Mouse (Mus musculus) forebrain, embryonic 11.5 days (tissue): ENCODE results near the gene Myb. TPM values are rescaled to one million over a fixed set of nuclear protein-coding genes. Genes with fewer than 3 reads are reported as not detected.
A peak's percentile ranks its signal among the peaks of the same experiment; 100 is the strongest.

Experiments used
- ATAC-seq: fragments of 200-750 bp; cut with Nextera tagmentation; replicated peaks from 2 replicates; pipeline ENCODE4 v1.8.0; 2017; ENCODE audit warnings: moderate TSS enrichment; ENCODE audit not compliant: low FRiP score
- DNase-seq: peaks from one replicate; pipeline ENCODE4 v3.0.0-alpha.2; 2017; ENCODE audit warnings: low spot score
- H3K27ac ChIP-seq: fragments of 300-500 bp; sonication (generic); 2 replicates; pipeline ENCODE4 v1.5.1; 2014; ENCODE audit warnings: low read depth, low read length
- H3K27me3 ChIP-seq: fragments of 300-500 bp; sonication (generic); 2 replicates; pipeline ENCODE4 v1.6.1; 2014; ENCODE audit warnings: mild to moderate bottlenecking, low read length, mixed read lengths; ENCODE audit not compliant: control insufficient read depth, insufficient read depth
- H3K36me3 ChIP-seq: fragments of 300-500 bp; sonication (generic); 2 replicates; pipeline ENCODE4 v1.6.1; 2014; ENCODE audit warnings: mild to moderate bottlenecking, low read length, moderate library complexity, mixed read lengths; ENCODE audit not compliant: control insufficient read depth, insufficient read depth
- H3K4me1 ChIP-seq: fragments of 300-500 bp; sonication (generic); replicated peaks from 2 replicates; pipeline ENCODE4 v1.6.1; 2014; ENCODE audit warnings: low read length, mixed read lengths; ENCODE audit not compliant: control insufficient read depth, insufficient read depth
- H3K4me2 ChIP-seq: fragments of 300-500 bp; sonication (generic); 2 replicates; pipeline ENCODE4 v1.6.1; 2014; ENCODE audit warnings: low read depth, mild to moderate bottlenecking, low read length, moderate library complexity, mixed read lengths; ENCODE audit not compliant: severe bottlenecking
- H3K4me3 ChIP-seq: fragments of 300-500 bp; sonication (generic); 2 replicates; pipeline ENCODE4 v1.5.1; 2014; ENCODE audit warnings: low read depth, low read length
- H3K9ac ChIP-seq: fragments of 300-500 bp; sonication (generic); 2 replicates; pipeline ENCODE4 v1.6.1; 2014; ENCODE audit warnings: low read length
- H3K9me3 ChIP-seq: fragments of 300-500 bp; sonication (generic); 2 replicates; pipeline ENCODE4 v1.6.1; 2016; ENCODE audit warnings: low read length, mixed read lengths; ENCODE audit not compliant: control insufficient read depth
- whole genome bisulfite sequencing: fragments of 180-500 bp; shearing (Covaris S2); extraction: QIAGEN DNeasy Blood & Tissue Kit; methylation state at CpG from one replicate; pipeline ENCODE4 v1.1.7; 2014; 5-methylcytosine and 5-hydroxymethylcytosine counted together
- polyA plus RNA-seq: library from polyadenylated mRNA; unstranded; fragments of >200 nt; fragmentation: Nextera tagmentation; extraction: Ambion mirVana; gene quantifications from 2 replicates; pipeline ENCODE4 v1.2.1, GENCODE M21; 2014

Myb gene
- polyA plus RNA-seq = 8.9 and 9.7 TPM in 2 replicates

- Histone ChIP-seq H3K4me2 (peak within 1 kb of the TSS; percentile 100), H3K9ac (peak within 1 kb of the TSS; percentile 90), H3K4me3 (peak within 1 kb of the TSS; percentile 66), H3K4me1 (peaks cover 7% of the 10 kb centered on the region), H3K27ac (peak within 1 kb of the TSS; percentile 41; the same call in 1 of the 2 replicates), H3K9me3 (no peaks in the 10 kb centered on the region), H3K36me3 (no peaks in the 10 kb centered on the region), H3K27me3 (peaks cover 35% of the 10 kb centered on the region)
- under 1% methylated on average over 83 of the region's 86 CpGs for WGBS
- DNase-seq (peak; percentile 91), ATAC-seq (peak; percentile 88)
These were observed at the start of gene Myb for GRCm38 (mm10) chr10:21160537-21161358. Gene Myb (minus strand): TSS chr10:21160984.

- Histone ChIP-seq H3K27me3 (no peaks in the 10 kb centered on the region), H3K4me2 (no peak overlapping the region), H3K4me3 (no peak overlapping the region), H3K9me3 (no peaks in the 10 kb centered on the region), H3K36me3 (no peaks in the 10 kb centered on the region), H3K4me1 (no peaks in the 10 kb centered on the region), H3K27ac (no peak overlapping the region), H3K9ac (no peak overlapping the region)
- WGBS = 83% methylated on average over 1 of the region's 1 CpGs
- DNase-seq (no peak), ATAC-seq (no peak)
These were observed 46.6 kb upstream of the Myb start for GRCm38 (mm10) chr10:21207378-21207777.

GRCm38 (mm10) chr10:21206232-21206631 is 45.4 kb upstream of the Myb start:
- no peak for DNase-seq

GRCm38 (mm10) chr10:21204496-21205085 is 43.8 kb upstream of the Myb start:
- no peaks in the 10 kb centered on the region for H3K36me3 ChIP-seq
- H3K9me3 ChIP-seq = no peaks in the 10 kb centered on the region
- no peak for DNase-seq
- no peak overlapping the region for H3K4me2 ChIP-seq
- no peak overlapping the region for H3K9ac ChIP-seq
- ATAC-seq = no peak
- no peaks in the 10 kb centered on the region for H3K27me3 ChIP-seq
- WGBS = 81% methylated on average over 10 of the region's 10 CpGs
- H3K4me1 ChIP-seq = no peaks in the 10 kb centered on the region
- H3K27ac ChIP-seq = no peak overlapping the region
- no peak overlapping the region for H3K4me3 ChIP-seq

More at GRCm38 (mm10) chr10:21206232-21206631, 45.4 kb upstream of the Myb start:
- ATAC-seq = no peak
- Histone ChIP-seq H3K27me3 (no peaks in the 10 kb centered on the region), H3K4me2 (no peak overlapping the region), H3K27ac (no peak overlapping the region), H3K36me3 (no peaks in the 10 kb centered on the region), H3K9me3 (no peaks in the 10 kb centered on the region), H3K4me1 (no peaks in the 10 kb centered on the region), H3K9ac (no peak overlapping the region), H3K4me3 (no peak overlapping the region)
- 79% methylated on average over 2 of the region's 2 CpGs for WGBS

- WGBS = 96% methylated on average over 5 of the region's 5 CpGs
- H3K4me3 ChIP-seq = no peak overlapping the region
- no peak for ATAC-seq
These were observed 43.1 kb upstream of the Myb start for GRCm38 (mm10) chr10:21203886-21204285.

GRCm38 (mm10) chr10:21203461-21203860 is 42.7 kb upstream of the Myb start:
- H3K4me2 ChIP-seq = no peak overlapping the region
- H3K27ac ChIP-seq = no peak overlapping the region
- DNase-seq (no peak), ATAC-seq (no peak)
- no peaks in the 10 kb centered on the region for H3K9me3 ChIP-seq
- H3K4me1 ChIP-seq = no peaks in the 10 kb centered on the region
- H3K36me3 ChIP-seq = no peaks in the 10 kb centered on the region
- H3K4me3 ChIP-seq = no peak overlapping the region
- 92% methylated on average over 3 of the region's 3 CpGs for WGBS
- H3K27me3 ChIP-seq = no peaks in the 10 kb centered on the region
- no peak overlapping the region for H3K9ac ChIP-seq

More at GRCm38 (mm10) chr10:21203886-21204285, 43.1 kb upstream of the Myb start:
- Histone ChIP-seq H3K9ac (no peak overlapping the region), H3K27me3 (no peaks in the 10 kb centered on the region), H3K4me2 (no peak overlapping the region), H3K4me1 (no peaks in the 10 kb centered on the region), H3K36me3 (no peaks in the 10 kb centered on the region), H3K27ac (no peak overlapping the region), H3K9me3 (no peaks in the 10 kb centered on the region)
- no peak for DNase-seq

GRCm38 (mm10) chr10:21200761-21201160 is 40.0 kb upstream of the Myb start:
- Histone ChIP-seq H3K36me3 (no peaks in the 10 kb centered on the region), H3K27me3 (no peaks in the 10 kb centered on the region), H3K27ac (no peak overlapping the region), H3K4me1 (no peaks in the 10 kb centered on the region; the same call in 1 of the 2 replicates), H3K9ac (no peak overlapping the region), H3K9me3 (no peaks in the 10 kb centered on the region), H3K4me3 (no peak overlapping the region), H3K4me2 (no peak overlapping the region)
- ATAC-seq (no peak), DNase-seq (no peak)
- 91% methylated on average over 7 of the region's 7 CpGs for WGBS

GRCm38 (mm10) chr10:21200322-21200721 is 39.5 kb upstream of the Myb start:
- H3K9me3 ChIP-seq = no peaks in the 10 kb centered on the region
- H3K4me1 ChIP-seq = peaks cover 2% of the 10 kb centered on the region; the same call in 1 of the 2 replicates
- H3K4me2 ChIP-seq = no peak overlapping the region
- no peaks in the 10 kb centered on the region for H3K36me3 ChIP-seq
- DNase-seq (no peak), ATAC-seq (no peak)
- H3K27ac ChIP-seq = no peak overlapping the region
- H3K27me3 ChIP-seq = no peaks in the 10 kb centered on the region
- no peak overlapping the region for H3K4me3 ChIP-seq
- no peak overlapping the region for H3K9ac ChIP-seq
